Mouse (Mus musculus): ENCODE results near the gene Brinp1.

Gene Brinp1

GRCm38 (mm10) chr4:68954322-68954901, at the start of gene Brinp1:
Brinp1 (minus strand) TSS chr4:68954397.
- peak; percentile 92 for DNase-seq

GRCm38 (mm10) chr4:68957265-68957664, 3.1 kb upstream of the Brinp1 start:
- no peak for DNase-seq

GRCm38 (mm10) chr4:68955621-68956020, 1.4 kb upstream of the Brinp1 start:
- DNase-seq, result no peak

GRCm38 (mm10) chr4:68953667-68954321, 403 bp downstream of the Brinp1 start:
- DNase-seq, result no peak

- peak; percentile 47 for DNase-seq
Observed at GRCm38 (mm10) chr4:68953131-68953551, 1.1 kb downstream of the Brinp1 start.

- peak; percentile 93 for DNase-seq
Observed at GRCm38 (mm10) chr4:68950556-68950955, 3.6 kb downstream of the Brinp1 start.

- no peak for DNase-seq
Observed at GRCm38 (mm10) chr4:68942938-68943337, 11.3 kb downstream of the Brinp1 start.

- DNase-seq, result no peak
Observed at GRCm38 (mm10) chr4:68930022-68930421, 24.2 kb downstream of the Brinp1 start.

- no peak for DNase-seq
Observed at GRCm38 (mm10) chr4:68926091-68926490, 28.1 kb downstream of the Brinp1 start.

- DNase-seq, result no peak
Observed at GRCm38 (mm10) chr4:68922944-68923343, 31.3 kb downstream of the Brinp1 start.

GRCm38 (mm10) chr4:68922504-68922903, 31.7 kb downstream of the Brinp1 start:
- no peak for DNase-seq

GRCm38 (mm10) chr4:68920127-68920526, 34.1 kb downstream of the Brinp1 start:
- DNase-seq, result no peak

- no peak for DNase-seq
Observed at GRCm38 (mm10) chr4:68910942-68911341, 43.3 kb downstream of the Brinp1 start.

GRCm38 (mm10) chr4:68906417-68907210, 47.6 kb downstream of the Brinp1 start:
- peak; percentile 17 for DNase-seq

- DNase-seq, result no peak
Observed at GRCm38 (mm10) chr4:68890526-68890925, 63.7 kb downstream of the Brinp1 start.

- DNase-seq, result no peak
Observed at GRCm38 (mm10) chr4:68886276-68886675, 67.9 kb downstream of the Brinp1 start.

- no peak for DNase-seq
Observed at GRCm38 (mm10) chr4:68872028-68872427, 82.2 kb downstream of the Brinp1 start.

GRCm38 (mm10) chr4:68865135-68865767, 88.9 kb downstream of the Brinp1 start:
- DNase-seq, result no peak

GRCm38 (mm10) chr4:68864668-68865067, 89.5 kb downstream of the Brinp1 start:
- no peak for DNase-seq

GRCm38 (mm10) chr4:68856868-68857267, 97.3 kb downstream of the Brinp1 start:
- peak; percentile 38 for DNase-seq

GRCm38 (mm10) chr4:68849671-68850070, 104.5 kb downstream of the Brinp1 start:
- no peak for DNase-seq

GRCm38 (mm10) chr4:68846976-68847375, 107.2 kb downstream of the Brinp1 start:
- DNase-seq, result no peak

GRCm38 (mm10) chr4:68845964-68846363, 108.2 kb downstream of the Brinp1 start:
- DNase-seq, result no peak

All from cerebellum, adult 11 months (tissue).